Mouse (Mus musculus) forebrain, embryonic 10.5 days (tissue): ENCODE measurements around the gene Slc10a1. TPM values are rescaled to one million over a fixed set of nuclear protein-coding genes. Genes with fewer than 3 reads are reported as not detected.
"Not testable (repeated sequence)": the region's sequence is repeated elsewhere in the genome, so short reads cannot be mapped to it uniquely, and the experiment has no call there.

ENCODE experiments used
- DNase-seq: peaks from one replicate; pipeline ENCODE4 v3.0.0-alpha.2; 2017; ENCODE audit warnings: low spot score; ENCODE audit errors: extremely low spot score
- H3K27ac ChIP-seq: fragments of 300-500 bp; sonication (generic); 2 replicates; pipeline ENCODE4 v1.5.1; 2016; ENCODE audit warnings: mild to moderate bottlenecking
- H3K27me3 ChIP-seq: fragments of 300-500 bp; sonication (generic); 2 replicates; pipeline ENCODE4 v1.6.1; 2016; ENCODE audit warnings: mild to moderate bottlenecking; ENCODE audit not compliant: poor library complexity, severe bottlenecking
- H3K36me3 ChIP-seq: fragments of 300-500 bp; sonication (generic); replicated peaks from 2 replicates; pipeline ENCODE4 v1.6.1; 2016; ENCODE audit warnings: mild to moderate bottlenecking, moderate library complexity
- H3K4me1 ChIP-seq: fragments of 300-500 bp; sonication (generic); 2 replicates; pipeline ENCODE4 v1.6.1; 2016
- H3K4me3 ChIP-seq: fragments of 300-500 bp; sonication (generic); 2 replicates; pipeline ENCODE4 v1.5.1; 2016; ENCODE audit warnings: mild to moderate bottlenecking, moderate library complexity
- H3K9me3 ChIP-seq: fragments of 300-500 bp; sonication (generic); 2 replicates; pipeline ENCODE4 v1.6.1; 2016; ENCODE audit warnings: mild to moderate bottlenecking, moderate library complexity
- WGBS: fragments of 180-500 bp; shearing (Covaris S2); methylation state at CpG from one replicate; pipeline ENCODE4 v1.1.7; 2016; 5-methylcytosine and 5-hydroxymethylcytosine counted together
- polyA plus RNA-seq: library from polyadenylated mRNA; unstranded; fragments of >200 nt; fragmentation: Nextera tagmentation; extraction: Ambion mirVana; gene quantifications from 2 replicates; pipeline ENCODE4 v1.2.1, GENCODE M21; 2016

The Slc10a1 gene
- polyA plus RNA-seq, 1 experiment from 2014 or later = 0.79 TPM

GRCm38 (mm10) chr12:80957961-80958360 lies 10.5 kb downstream of the Slc10a1 start:
- no peaks in the 10 kb centered on the region for H3K9me3 ChIP-seq
- H3K36me3 ChIP-seq = peaks cover 89% of the 10 kb centered on the region
- DNase-seq = no peak

GRCm38 (mm10) chr12:80956039-80956438 lies 12.5 kb downstream of the Slc10a1 start:
- Histone ChIP-seq H3K36me3 (peaks cover 98% of the 10 kb centered on the region), H3K27me3 (no peaks in the 10 kb centered on the region), H3K9me3 (no peaks in the 10 kb centered on the region)

More at GRCm38 (mm10) chr12:80957961-80958360, 10.5 kb downstream of the Slc10a1 start:
- H3K27ac ChIP-seq = no peak overlapping the region
- no peaks in the 10 kb centered on the region for H3K27me3 ChIP-seq
- no peak overlapping the region for H3K4me3 ChIP-seq
- no peaks in the 10 kb centered on the region for H3K4me1 ChIP-seq
- WGBS = 91% methylated on average over 4 of the region's 4 CpGs

GRCm38 (mm10) chr12:80952526-80952925 lies 16.0 kb downstream of the Slc10a1 start:
- H3K4me3 ChIP-seq = no peak overlapping the region
- no peaks in the 10 kb centered on the region for H3K27me3 ChIP-seq
- no peaks in the 10 kb centered on the region for H3K9me3 ChIP-seq
- peaks cover 100% of the 10 kb centered on the region for H3K36me3 ChIP-seq
- no peaks in the 10 kb centered on the region for H3K4me1 ChIP-seq
- WGBS = 98% methylated on average over 1 of the region's 1 CpGs
- no peak overlapping the region for H3K27ac ChIP-seq
- DNase-seq = no peak

More at GRCm38 (mm10) chr12:80956039-80956438, 12.5 kb downstream of the Slc10a1 start:
- DNase-seq = no peak
- Histone ChIP-seq H3K27ac (no peak overlapping the region), H3K4me1 (no peaks in the 10 kb centered on the region), H3K4me3 (no peak overlapping the region)
- 91% methylated on average over 3 of the region's 3 CpGs for WGBS

- Histone ChIP-seq H3K27ac (no peak overlapping the region), H3K27me3 (no peaks in the 10 kb centered on the region), H3K9me3 (no peaks in the 10 kb centered on the region), H3K4me1 (peaks cover 8% of the 10 kb centered on the region), H3K36me3 (peaks cover 100% of the 10 kb centered on the region), H3K4me3 (no peak overlapping the region)
- no peak for DNase-seq
- 93% methylated on average over 3 of the region's 3 CpGs for WGBS
These were observed 16.8 kb downstream of the Slc10a1 start for GRCm38 (mm10) chr12:80951640-80952219.

- H3K27me3 ChIP-seq, H3K27ac ChIP-seq, H3K4me3 ChIP-seq, H3K9me3 ChIP-seq, DNase-seq: not testable (repeated sequence)
- 94% methylated on average over 16 of the region's 16 CpGs for WGBS
- H3K4me1 ChIP-seq = peaks cover 12% of the 10 kb centered on the region
- peaks cover 85% of the 10 kb centered on the region for H3K36me3 ChIP-seq
These were observed 18.9 kb downstream of the Slc10a1 start for GRCm38 (mm10) chr12:80949603-80950002.

- no peak for DNase-seq
- WGBS = 95% methylated on average over 18 of the region's 18 CpGs
- Histone ChIP-seq H3K27ac (no peak overlapping the region), H3K27me3 (no peaks in the 10 kb centered on the region), H3K9me3 (no peaks in the 10 kb centered on the region), H3K4me3 (no peak overlapping the region), H3K4me1 (peaks cover 12% of the 10 kb centered on the region), H3K36me3 (peaks cover 71% of the 10 kb centered on the region)
These were observed 20.3 kb downstream of the Slc10a1 start for GRCm38 (mm10) chr12:80948202-80948601.

GRCm38 (mm10) chr12:80945996-80946355 lies 22.5 kb downstream of the Slc10a1 start:
- Histone ChIP-seq H3K27ac (peak overlapping the region; percentile 99), H3K4me1 (peaks cover 12% of the 10 kb centered on the region), H3K9me3 (no peaks in the 10 kb centered on the region; the same call in 1 of the 2 replicates), H3K4me3 (peak overlapping the region; percentile 99), H3K27me3 (no peaks in the 10 kb centered on the region), H3K36me3 (peaks cover 48% of the 10 kb centered on the region)
- WGBS = under 1% methylated on average over 47 of the region's 47 CpGs
- peak; percentile 94 for DNase-seq

GRCm38 (mm10) chr12:80945334-80945995 lies 23.0 kb downstream of the Slc10a1 start, which contains the start of gene Srsf5:
TSS of gene Srsf5 (plus strand) at chr12:80945504.
- Histone ChIP-seq H3K4me3 (peak within 1 kb of the TSS; percentile 99), H3K36me3 (peaks cover 43% of the 10 kb centered on the region), H3K27me3 (no peaks in the 10 kb centered on the region), H3K4me1 (peaks cover 12% of the 10 kb centered on the region), H3K27ac (peak within 1 kb of the TSS; percentile 99), H3K9me3 (no peaks in the 10 kb centered on the region; the same call in 1 of the 2 replicates)
- WGBS = under 1% methylated on average over 57 of the region's 57 CpGs
- DNase-seq = peak; percentile 97

- Histone ChIP-seq H3K27ac (peak overlapping the region; percentile 99), H3K4me3 (peak overlapping the region; percentile 99), H3K4me1 (peaks cover 12% of the 10 kb centered on the region), H3K36me3 (peaks cover 38% of the 10 kb centered on the region)
- H3K27me3 ChIP-seq, DNase-seq, H3K9me3 ChIP-seq: not testable (repeated sequence)
- whole genome bisulfite sequencing = under 1% methylated on average over 9 of the region's 9 CpGs
These were observed 23.6 kb downstream of the Slc10a1 start for GRCm38 (mm10) chr12:80944963-80945333.

GRCm38 (mm10) chr12:80944204-80944603 lies 24.3 kb downstream of the Slc10a1 start:
- no peaks in the 10 kb centered on the region; the same call in 1 of the 2 replicates for H3K9me3 ChIP-seq
- H3K36me3 ChIP-seq = peaks cover 31% of the 10 kb centered on the region
- WGBS = 93% methylated on average over 4 of the region's 4 CpGs
- no peaks in the 10 kb centered on the region for H3K27me3 ChIP-seq
- H3K27ac ChIP-seq = no peak overlapping the region
- peaks cover 12% of the 10 kb centered on the region for H3K4me1 ChIP-seq
- H3K4me3 ChIP-seq = peak overlapping the region; percentile 99; the same call in 1 of the 2 replicates
- no peak for DNase-seq

GRCm38 (mm10) chr12:80943395-80943794 lies 25.1 kb downstream of the Slc10a1 start:
- H3K27ac ChIP-seq = no peak overlapping the region
- H3K27me3 ChIP-seq = no peaks in the 10 kb centered on the region
- WGBS = 85% methylated on average over 3 of the region's 3 CpGs
- DNase-seq = no peak
- peaks cover 23% of the 10 kb centered on the region for H3K36me3 ChIP-seq
- H3K9me3 ChIP-seq = no peaks in the 10 kb centered on the region; the same call in 1 of the 2 replicates
- no peak overlapping the region for H3K4me3 ChIP-seq
- H3K4me1 ChIP-seq = peaks cover 12% of the 10 kb centered on the region

GRCm38 (mm10) chr12:80941886-80942285 lies 26.6 kb downstream of the Slc10a1 start:
- H3K36me3 ChIP-seq = peaks cover 8% of the 10 kb centered on the region
- WGBS = 96% methylated on average over 3 of the region's 3 CpGs
- DNase-seq = no peak

GRCm38 (mm10) chr12:80939165-80939564 lies 29.3 kb downstream of the Slc10a1 start:
- 86% methylated on average over 4 of the region's 4 CpGs for WGBS
- H3K9me3 ChIP-seq = no peaks in the 10 kb centered on the region; the same call in 1 of the 2 replicates
- H3K4me3 ChIP-seq = no peak overlapping the region
- no peaks in the 10 kb centered on the region for H3K4me1 ChIP-seq
- H3K27me3 ChIP-seq = no peaks in the 10 kb centered on the region
- H3K27ac ChIP-seq = no peak overlapping the region
- H3K36me3 ChIP-seq = no peaks in the 10 kb centered on the region; the same call in 1 of the 2 replicates
- DNase-seq = no peak

More at GRCm38 (mm10) chr12:80941886-80942285, 26.6 kb downstream of the Slc10a1 start:
- Histone ChIP-seq H3K9me3 (no peaks in the 10 kb centered on the region; the same call in 1 of the 2 replicates), H3K27ac (no peak overlapping the region), H3K27me3 (no peaks in the 10 kb centered on the region), H3K4me3 (no peak overlapping the region), H3K4me1 (peaks cover 6% of the 10 kb centered on the region)
